Mouse (Mus musculus): ENCODE measurements around the gene Ripor2. TPM values are rescaled to one million over a fixed set of nuclear protein-coding genes. Genes with fewer than 3 reads are reported as not detected.

The Ripor2 gene
- total RNA-seq, 1 experiment from 2014 or later = 72.0 TPM

DNA sequence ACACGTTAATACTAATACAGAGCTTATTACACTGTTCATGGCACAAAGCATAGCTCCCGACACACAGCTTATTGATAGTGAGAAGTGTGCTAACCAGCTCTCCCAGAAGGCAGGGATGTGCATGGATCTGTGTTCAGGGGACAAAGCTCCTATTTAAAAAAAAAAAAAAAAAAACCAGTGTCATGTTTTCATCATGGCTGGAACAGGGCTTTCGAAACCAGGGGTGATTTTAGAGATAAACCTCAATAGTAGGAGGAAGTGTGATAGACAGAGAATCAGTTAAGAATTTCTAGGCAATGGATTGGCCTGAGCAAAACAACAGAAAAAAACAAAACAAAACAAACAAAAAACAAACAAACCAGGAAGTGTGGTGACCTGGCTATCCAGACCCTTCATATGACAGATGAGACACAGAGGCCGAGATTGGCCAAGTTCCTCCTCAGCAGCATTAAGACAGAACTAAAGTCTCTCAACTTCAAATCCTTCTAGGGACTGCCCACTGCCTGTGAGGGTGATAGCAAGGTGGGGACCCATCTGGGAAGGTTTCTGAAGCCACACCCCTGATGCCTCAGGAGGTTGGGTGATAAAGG, 51.1 kb downstream of the Ripor2 start:
- peak in 1 of 2 experiments; percentile 6; a peak in 1 of 4 replicates for ATAC-seq (replicated peaks in 1 of 2; ENCODE audit: insufficient read depth in 1 of 2, low FRiP score in 2 of 2, low TSS enrichment in 1 of 2, low read depth in 1 of 2, poor library complexity in 2 of 2, severe bottlenecking in 2 of 2)

DNA sequence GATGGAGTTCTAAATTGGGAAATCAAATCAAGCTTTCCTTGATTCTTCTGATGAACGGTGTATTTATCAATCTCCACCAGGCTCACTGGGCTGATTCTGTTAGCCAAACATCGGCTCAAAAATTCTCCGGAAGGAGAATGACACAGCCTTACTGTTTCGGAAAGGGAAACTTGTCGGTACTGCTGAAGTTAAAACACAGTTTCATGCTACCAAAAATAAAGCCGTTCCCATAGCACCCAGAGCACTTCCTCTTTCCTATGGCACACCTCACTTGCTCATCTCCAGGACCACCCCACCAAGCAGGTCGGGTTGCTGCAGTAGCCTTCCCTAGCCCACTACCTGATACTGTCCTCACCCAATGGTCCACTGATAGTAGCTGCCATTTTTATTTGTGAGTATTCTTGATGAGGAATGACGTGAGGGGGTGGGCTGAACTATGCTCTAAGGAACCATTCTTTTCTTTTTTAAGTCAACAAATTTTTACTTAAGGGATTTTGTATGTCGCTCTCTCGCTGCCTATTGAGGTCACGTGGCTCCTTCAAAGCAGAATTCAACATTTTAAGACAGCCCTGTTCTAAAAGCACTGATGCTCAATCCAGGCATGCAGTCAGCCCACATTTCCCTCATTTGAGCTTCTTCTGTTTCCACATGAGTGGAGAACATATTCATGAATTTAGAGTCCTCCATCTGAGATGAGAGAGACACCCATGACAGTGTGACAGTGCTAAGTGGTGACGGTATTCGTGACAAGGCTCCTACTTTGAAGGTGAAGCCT, 52.5 kb downstream of the Ripor2 start:
- peak; percentile 69 to 79 for ATAC-seq (replicated peaks in 1 of 2; ENCODE audit: insufficient read depth in 1 of 2, low FRiP score in 2 of 2, low TSS enrichment in 1 of 2, low read depth in 1 of 2, poor library complexity in 2 of 2, severe bottlenecking in 2 of 2)

DNA sequence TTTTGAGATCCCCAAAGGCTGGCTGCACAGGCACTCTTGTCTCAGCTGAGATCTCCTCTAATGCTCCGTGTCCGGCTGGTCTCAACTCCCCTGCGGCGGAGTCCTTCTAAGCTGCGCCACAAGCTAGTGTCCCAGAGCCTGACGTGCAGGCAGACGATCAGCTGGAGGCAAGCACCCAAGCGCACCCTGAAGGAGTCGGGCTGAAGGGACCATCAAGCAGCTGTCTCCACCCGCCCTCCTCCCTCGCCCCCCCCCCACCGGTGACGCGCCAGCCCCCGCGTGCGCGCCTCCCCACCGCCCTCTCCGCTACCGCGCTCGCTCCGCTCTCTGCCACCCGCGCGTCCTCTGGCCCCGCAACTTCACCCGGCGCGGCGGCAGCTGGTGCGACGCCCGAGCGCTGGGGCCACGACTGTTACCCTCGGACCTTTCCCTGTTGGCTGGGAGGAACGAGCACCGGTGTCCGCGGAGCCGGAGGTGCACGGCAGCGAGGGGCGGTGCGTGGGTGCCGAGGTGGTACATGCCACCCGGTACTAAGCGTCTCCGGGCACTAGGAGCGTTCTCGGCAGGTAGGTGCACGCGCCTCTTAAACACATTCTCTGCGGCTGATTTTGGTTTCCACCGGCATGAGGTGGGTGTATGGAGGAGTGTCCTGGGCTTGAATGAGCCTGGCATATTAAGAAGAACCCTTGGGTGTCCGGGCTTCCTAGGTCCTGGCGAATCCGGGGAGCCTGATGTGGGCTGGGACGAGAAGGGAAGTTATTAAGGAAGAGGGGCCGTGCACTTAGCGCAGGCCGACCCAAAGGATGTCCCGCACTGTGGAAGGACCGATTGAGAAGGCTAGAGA, 56.6 kb downstream of the Ripor2 start:
- peak in 1 of 2 experiments; percentile 3; a peak in 1 of 4 replicates for ATAC-seq (replicated peaks in 1 of 2; ENCODE audit: insufficient read depth in 1 of 2, low FRiP score in 2 of 2, low TSS enrichment in 1 of 2, low read depth in 1 of 2, poor library complexity in 2 of 2, severe bottlenecking in 2 of 2)

DNA sequence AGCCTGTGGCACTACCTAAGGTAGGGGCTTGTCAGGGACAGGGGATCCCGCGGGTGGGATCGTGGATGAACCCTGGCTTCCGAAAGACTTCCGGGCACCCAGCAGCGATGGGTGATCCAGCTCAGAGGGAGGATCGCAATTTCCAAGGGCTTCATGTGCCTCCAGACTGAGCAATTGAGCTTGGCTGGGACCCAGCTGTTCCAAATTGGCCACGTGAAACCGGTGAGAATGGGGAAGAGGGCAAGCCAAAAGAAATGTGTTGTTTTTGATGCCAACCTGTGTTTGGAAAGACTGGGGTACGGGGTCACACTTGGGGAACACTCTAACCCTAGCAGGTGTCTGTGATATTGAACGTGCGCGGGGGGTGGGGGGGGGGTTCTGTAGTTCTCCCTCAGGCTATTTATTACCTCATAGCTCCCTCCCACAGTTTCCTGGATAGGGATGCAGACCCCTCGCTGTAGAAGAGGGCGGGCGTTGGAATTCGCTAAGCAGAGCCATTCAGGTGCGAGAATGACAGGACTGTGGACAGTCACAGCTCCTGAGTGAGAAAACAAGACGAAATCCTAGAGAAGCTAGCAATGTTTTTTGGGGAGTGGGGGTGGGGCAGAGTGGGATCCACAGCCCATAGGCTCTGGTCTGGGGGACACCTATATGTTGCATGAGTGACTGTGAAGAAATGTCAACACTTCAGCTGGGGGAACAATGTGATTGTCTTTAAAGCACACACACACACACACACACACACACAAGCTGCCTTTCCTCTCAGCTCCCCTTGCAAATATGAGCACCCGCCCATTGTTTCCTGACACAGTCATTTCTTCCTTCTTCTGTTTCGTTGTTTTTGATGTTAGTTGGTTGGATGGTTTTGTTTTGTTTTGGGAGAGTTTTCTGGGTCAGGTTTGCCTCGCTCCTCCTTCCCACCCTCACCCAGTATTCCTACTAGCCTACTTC, 57.5 kb downstream of the Ripor2 start:
- ATAC-seq (replicated peaks in 1 of 2; ENCODE audit: insufficient read depth in 1 of 2, low FRiP score in 2 of 2, low TSS enrichment in 1 of 2, low read depth in 1 of 2, poor library complexity in 2 of 2, severe bottlenecking in 2 of 2) = peak in 1 of 2 experiments; percentile 2; a peak in 1 of 4 replicates

GRCm38 (mm10) chr13:24640166-24640560, 58.2 kb downstream of the Ripor2 start:
- ATAC-seq (replicated peaks in 1 of 2; ENCODE audit: insufficient read depth in 1 of 2, low FRiP score in 2 of 2, low TSS enrichment in 1 of 2, low read depth in 1 of 2, poor library complexity in 2 of 2, severe bottlenecking in 2 of 2) = peak; percentile 10 to 19; a peak in 2 of 4 replicates

DNA sequence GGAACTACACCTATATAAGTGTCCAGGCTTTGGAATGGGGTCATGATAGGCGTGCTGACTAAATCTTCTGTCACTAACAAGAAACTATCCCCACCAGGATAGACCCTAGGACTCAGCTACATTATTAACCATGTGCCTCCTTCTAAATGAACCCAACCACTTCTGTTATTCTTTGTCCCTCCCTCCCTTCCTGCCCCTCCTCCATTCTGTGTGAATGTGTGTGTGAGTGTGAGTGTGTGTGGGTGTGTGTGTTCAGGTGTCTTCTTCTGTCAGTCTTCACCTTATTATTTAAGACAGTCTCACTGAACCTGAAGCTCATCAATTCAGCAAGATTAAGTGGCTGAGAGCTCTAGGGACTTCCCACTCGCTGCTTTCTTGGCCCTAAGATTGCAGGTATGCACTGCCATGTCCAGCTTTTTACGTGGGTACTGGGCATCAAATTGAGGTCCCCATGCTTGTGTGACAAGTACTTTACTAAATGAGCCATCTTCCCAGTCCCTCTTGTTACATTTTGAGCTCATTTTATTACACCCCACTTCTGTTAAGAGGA, 58.9 kb downstream of the Ripor2 start:
- ATAC-seq (replicated peaks in 1 of 2; ENCODE audit: insufficient read depth in 1 of 2, low FRiP score in 2 of 2, low TSS enrichment in 1 of 2, low read depth in 1 of 2, poor library complexity in 2 of 2, severe bottlenecking in 2 of 2) = no peak

DNA sequence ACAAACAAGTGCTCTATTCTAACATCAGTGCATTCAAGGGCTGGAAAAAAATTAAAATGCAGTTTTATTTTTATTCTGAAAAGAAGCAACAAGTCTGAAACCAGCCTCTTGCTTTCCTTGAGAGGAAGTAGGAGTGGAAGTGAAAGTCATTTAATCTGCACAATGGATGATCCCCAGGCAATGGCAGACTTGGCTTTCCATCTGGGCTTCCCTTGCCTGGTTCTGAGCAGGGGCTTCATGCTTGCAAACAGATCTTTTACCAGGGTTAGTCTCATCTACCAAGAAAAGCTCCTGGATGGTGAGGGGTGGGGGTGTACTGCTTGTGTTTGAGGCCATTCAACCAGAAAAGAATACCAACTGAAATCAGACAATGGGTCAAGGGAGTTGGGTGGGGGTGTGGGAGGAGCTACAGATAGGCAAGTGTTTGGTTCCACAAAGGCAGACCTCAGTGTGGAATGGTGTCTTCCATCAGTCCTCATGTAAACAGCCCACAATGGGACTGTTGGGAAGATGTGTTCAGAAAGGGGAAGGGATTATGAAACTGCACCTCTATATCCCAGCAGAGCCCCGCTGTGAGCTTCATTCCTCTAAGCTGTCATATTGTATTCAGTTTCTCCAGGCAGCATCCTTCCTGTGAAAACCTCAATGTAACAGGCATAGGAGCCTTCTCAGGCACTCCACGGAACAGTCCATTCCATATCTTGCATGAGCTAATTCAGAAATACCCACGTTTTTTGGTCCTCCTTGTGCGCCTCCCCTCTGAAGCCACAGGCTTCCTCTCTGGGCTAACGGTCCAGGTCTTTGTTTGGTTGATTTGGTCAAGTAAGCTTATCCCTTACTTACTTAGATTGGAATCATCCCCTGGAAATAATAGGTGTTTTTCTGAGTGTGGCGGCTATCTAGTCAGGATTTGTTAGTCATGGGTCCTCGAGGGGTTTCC, 59.8 kb downstream of the Ripor2 start:
- peak; percentile 40 to 76 for ATAC-seq (replicated peaks in 1 of 2; ENCODE audit: insufficient read depth in 1 of 2, low FRiP score in 2 of 2, low TSS enrichment in 1 of 2, low read depth in 1 of 2, poor library complexity in 2 of 2, severe bottlenecking in 2 of 2)

DNA sequence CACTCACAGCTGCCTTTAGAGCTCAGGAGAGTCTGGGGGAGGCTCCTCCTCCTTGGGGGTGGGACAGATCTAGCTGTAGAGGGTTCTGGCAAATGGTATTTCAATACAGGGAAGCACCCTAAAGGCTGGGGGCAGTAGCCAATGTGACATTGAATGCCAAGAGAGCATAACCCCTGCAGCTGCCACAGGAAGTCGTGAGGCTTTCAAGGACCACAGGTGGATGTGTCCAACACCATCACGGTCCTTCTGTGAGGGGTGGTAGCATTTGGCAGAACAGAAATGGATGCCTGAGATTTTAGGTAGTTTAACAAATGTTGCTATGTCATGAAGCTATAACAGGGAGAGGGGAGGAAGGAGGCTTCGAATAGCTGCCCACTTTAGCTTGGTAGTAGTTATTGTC, 63.2 kb downstream of the Ripor2 start:
- no peak for ATAC-seq (replicated peaks in 1 of 2; ENCODE audit: insufficient read depth in 1 of 2, low FRiP score in 2 of 2, low TSS enrichment in 1 of 2, low read depth in 1 of 2, poor library complexity in 2 of 2, severe bottlenecking in 2 of 2)

DNA sequence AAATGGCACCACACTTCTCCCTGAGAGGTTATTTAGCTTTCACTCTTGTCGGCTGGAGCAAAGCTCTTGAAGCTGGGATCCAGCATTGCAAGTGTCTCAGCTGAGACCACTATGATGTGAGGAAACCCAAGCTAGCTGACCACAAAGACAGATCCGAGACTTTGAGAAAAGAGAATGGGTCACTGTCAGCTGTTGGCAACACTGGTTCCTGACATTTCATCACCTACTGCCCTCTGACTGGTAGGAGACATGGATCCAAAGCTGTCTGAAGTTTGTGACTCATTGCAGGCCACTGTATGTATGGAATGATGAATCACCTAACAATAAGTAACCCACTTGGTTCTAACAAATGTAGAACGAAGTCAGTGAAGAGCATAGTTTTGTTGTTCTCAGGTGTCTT, 64.3 kb downstream of the Ripor2 start:
- ATAC-seq (replicated peaks in 1 of 2; ENCODE audit: insufficient read depth in 1 of 2, low FRiP score in 2 of 2, low TSS enrichment in 1 of 2, low read depth in 1 of 2, poor library complexity in 2 of 2, severe bottlenecking in 2 of 2) = no peak

DNA sequence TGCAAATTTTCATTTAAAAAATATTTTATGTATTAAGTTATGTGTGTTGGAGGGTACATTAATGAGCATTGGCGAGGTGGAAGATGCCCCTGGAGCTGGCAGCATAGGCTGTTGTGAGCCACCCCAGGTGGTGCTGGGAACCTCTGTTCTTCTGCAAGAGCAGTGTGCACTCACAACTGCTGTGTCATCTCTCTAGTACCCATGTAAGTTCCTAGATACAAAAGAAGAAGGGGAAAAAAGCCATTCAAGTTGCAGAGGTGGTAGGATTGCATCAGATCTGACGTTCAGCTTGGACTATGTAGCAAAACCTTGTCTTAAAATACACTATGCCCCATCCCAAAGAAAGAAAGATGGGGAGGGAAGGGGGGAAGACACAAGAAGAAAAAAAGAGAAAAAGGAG, 65.5 kb downstream of the Ripor2 start:
- no peak; a peak in 1 of 4 replicates for ATAC-seq (replicated peaks in 1 of 2; ENCODE audit: insufficient read depth in 1 of 2, low FRiP score in 2 of 2, low TSS enrichment in 1 of 2, low read depth in 1 of 2, poor library complexity in 2 of 2, severe bottlenecking in 2 of 2)

DNA sequence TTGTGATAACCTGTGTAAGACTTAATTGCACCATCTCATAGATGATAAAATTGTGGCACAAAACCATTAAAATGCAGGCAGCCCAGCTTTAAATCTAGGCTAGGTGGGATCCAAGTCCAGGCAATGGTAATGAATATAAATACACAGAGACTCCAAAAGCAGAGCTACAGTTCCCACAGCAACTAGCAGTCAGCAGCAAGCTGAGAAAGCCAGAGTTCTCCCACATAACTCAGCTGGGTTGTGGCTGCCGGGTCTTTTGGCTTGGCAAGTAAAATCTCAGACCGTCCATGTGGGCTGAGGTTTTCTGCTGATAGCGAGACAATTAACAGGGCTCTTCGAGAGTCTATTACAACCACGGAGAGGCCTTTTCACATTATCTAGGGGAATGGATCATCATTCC, 66.0 kb downstream of the Ripor2 start:
- no peak for ATAC-seq (replicated peaks in 1 of 2; ENCODE audit: insufficient read depth in 1 of 2, low FRiP score in 2 of 2, low TSS enrichment in 1 of 2, low read depth in 1 of 2, poor library complexity in 2 of 2, severe bottlenecking in 2 of 2)

DNA sequence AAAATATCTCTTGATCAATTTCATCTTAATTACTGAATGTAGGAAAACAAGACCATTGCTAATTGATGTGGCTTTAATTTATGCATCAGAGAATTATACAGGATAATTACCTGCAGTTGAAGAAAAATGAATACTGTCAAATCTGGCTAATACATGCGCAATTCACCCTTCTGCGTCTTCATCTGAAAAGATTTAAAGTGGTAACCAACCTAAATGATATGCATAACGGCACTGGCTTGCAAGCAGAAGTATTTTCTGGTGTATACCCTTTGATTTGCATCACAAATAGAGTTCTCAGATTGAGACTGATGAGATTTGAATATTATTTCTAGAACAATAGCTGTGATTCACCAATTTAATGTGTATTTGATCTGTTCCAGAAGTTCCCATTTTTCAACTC, 66.7 kb downstream of the Ripor2 start:
- no peak for ATAC-seq (replicated peaks in 1 of 2; ENCODE audit: insufficient read depth in 1 of 2, low FRiP score in 2 of 2, low TSS enrichment in 1 of 2, low read depth in 1 of 2, poor library complexity in 2 of 2, severe bottlenecking in 2 of 2)

- ATAC-seq (replicated peaks in 1 of 2; ENCODE audit: insufficient read depth in 1 of 2, low FRiP score in 2 of 2, low TSS enrichment in 1 of 2, low read depth in 1 of 2, poor library complexity in 2 of 2, severe bottlenecking in 2 of 2) = no peak
These were observed 67.1 kb downstream of the Ripor2 start for GRCm38 (mm10) chr13:24649099-24649498.

DNA sequence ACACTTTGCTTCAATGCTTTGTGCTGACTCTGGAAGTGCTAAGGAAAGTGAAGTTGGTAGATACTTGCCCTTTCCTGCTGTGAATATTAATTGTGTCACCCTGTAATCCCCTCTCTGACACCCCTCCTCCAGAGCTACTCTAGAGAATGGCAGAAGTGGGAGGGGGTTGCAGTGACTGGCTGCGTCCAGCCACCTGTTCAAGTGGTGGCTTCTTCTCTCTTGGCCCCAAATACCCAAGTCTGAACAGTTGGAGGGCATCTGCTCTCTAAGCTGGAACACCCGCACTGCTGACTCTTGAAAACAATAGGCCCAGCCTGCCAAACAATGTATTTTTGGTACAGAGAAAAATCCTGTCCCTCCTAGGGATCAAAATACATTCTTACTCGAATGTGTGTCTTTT, 69.0 kb downstream of the Ripor2 start:
- no peak for ATAC-seq (replicated peaks in 1 of 2; ENCODE audit: insufficient read depth in 1 of 2, low FRiP score in 2 of 2, low TSS enrichment in 1 of 2, low read depth in 1 of 2, poor library complexity in 2 of 2, severe bottlenecking in 2 of 2)

DNA sequence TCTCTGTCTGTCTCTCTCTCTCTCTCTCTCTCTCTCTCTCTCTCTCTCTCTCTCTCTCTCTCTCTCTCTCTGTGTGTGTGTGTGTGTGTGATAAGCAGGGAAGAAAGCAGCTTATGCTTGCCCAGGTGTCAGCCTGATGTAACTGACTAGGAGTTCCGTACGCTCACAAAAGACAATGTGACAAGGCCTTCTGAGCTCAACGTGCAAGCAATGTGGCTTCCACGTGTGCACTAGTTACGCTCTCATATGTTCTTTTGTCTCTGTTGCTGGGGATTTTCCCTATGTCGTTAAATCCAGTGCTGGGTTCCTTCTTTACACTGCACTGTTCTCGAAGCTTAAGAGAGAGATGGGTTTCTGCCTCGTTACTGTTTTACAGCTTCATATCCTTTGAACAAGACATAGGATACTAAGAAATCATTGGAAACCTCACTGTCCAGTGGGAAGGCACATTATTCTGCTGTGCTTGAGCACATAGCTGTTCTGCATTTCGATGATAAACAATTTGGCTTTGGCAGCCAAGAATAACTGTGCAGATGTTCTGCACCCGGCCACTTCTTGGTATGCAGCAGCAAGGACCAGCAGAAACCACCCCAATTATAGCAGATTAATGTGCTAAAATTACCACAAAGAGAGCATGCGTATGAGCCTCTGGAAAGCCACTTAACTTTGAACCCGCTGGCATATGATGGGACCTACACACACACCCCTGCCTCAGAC, 73.1 kb downstream of the Ripor2 start:
- ATAC-seq (replicated peaks in 1 of 2; ENCODE audit: insufficient read depth in 1 of 2, low FRiP score in 2 of 2, low TSS enrichment in 1 of 2, low read depth in 1 of 2, poor library complexity in 2 of 2, severe bottlenecking in 2 of 2) = peak in 1 of 2 experiments; percentile 19; a peak in 1 of 4 replicates
